Comparison of ENCODE assay signal across 19 mouse cellular contexts in genomic region chr14:54380616-54381015, GRCm38 (mm10). TPM values are rescaled to one million over a fixed set of nuclear protein-coding genes. Genes with fewer than 3 reads are reported as not detected.
"Had no signal": no experiment of that assay in that cellular context is flagged by ENCODE, and none has a peak within 500 bp of the region (broad histone marks: within the 10 kb centered on the region; RNA-seq: fewer than 3 reads in every experiment).

No protein-coding gene starts in this region.

- H3K27me3 ChIP-seq: liver, embryonic 13.5 days; midbrain, embryonic 12.5 days; neural tube, embryonic 13.5 days had no signal

- H3K9me3 ChIP-seq: liver, embryonic 13.5 days; midbrain, embryonic 12.5 days; neural tube, embryonic 13.5 days had no signal

- H3K27ac ChIP-seq: layer of hippocampus, adult 2 months; left cerebral cortex, adult 2 months; midbrain, embryonic 12.5 days; neural tube, embryonic 13.5 days had no signal

- DNase-seq: kidney, adult 11 months; layer of hippocampus, adult 9-11 months; liver, embryonic 13.5 days; lung, adult 2 months; lung, postnatal 14 days; lung, postnatal 4 days; retina, postnatal 1 day; right cerebral cortex, postnatal 25 days; thymus, adult 18-20 months; thymus, postnatal 14 days; thymus, postnatal 4 days had no signal

- H3K4me1 ChIP-seq: midbrain, embryonic 12.5 days; neural tube, embryonic 13.5 days had no signal

- H3K36me3 ChIP-seq: liver, embryonic 13.5 days; midbrain, embryonic 12.5 days; neural tube, embryonic 13.5 days had no signal

- H3K4me2 ChIP-seq: liver, embryonic 13.5 days; midbrain, embryonic 12.5 days; neural tube, embryonic 13.5 days had no signal

- H3K4me3 ChIP-seq: layer of hippocampus, adult 2 months; left cerebral cortex, adult 2 months; liver, embryonic 13.5 days; midbrain, embryonic 12.5 days; myocyte; neural tube, embryonic 13.5 days had no signal

- H3K9ac ChIP-seq: liver, embryonic 13.5 days; midbrain, embryonic 12.5 days; neural tube, embryonic 13.5 days had no signal

- ATAC-seq: inflammation-experienced regulatory T-cells, adult 6 months; midbrain, embryonic 16.5 days had no signal

RNA-seq across cellular contexts. Expression of gene Mmp14, which starts 50.8 kb away (rescaled TPM):
- total RNA-seq: monocyte, adult 5-6 weeks had no signal
